ENCODE assay signal across 11 mouse cellular contexts in the genomic region with DNA sequence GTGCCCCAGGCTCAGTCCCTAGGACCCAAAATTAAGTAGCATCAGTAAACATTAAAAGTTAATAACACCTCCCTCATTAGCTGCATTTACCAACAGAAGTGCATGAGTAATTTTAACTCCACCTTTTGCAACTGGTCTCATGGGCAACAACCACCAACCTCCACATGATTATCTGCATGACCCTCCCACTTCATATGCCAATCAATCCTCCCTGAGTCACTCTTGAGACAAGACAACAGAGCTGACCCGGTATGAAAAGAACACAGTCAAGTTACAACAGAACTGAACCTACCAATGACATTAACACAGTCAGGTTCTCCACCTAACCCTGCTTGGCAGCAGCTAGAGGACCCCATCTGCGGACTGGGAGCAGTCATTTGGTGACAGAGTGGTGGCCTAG.
"Had no signal": no experiment of that assay in that cellular context is flagged by ENCODE, and none has a peak within 500 bp of the region (broad histone marks: within the 10 kb centered on the region; RNA-seq: fewer than 3 reads in every experiment).

No protein-coding gene starts in this region.

- H3K4me2 ChIP-seq: kidney, embryonic 15.5 days; midbrain, embryonic 12.5 days; stomach, embryonic 15.5 days had no signal

- H3K27ac ChIP-seq: kidney, embryonic 15.5 days; left cerebral cortex, adult 2 months; limb, embryonic 10.5 days; midbrain, embryonic 12.5 days; stomach, embryonic 15.5 days had no signal

- H3K9me3 ChIP-seq: kidney, embryonic 15.5 days; limb, embryonic 10.5 days; midbrain, embryonic 12.5 days; stomach, embryonic 15.5 days had no signal

- H3K4me3 ChIP-seq: kidney, embryonic 15.5 days; left cerebral cortex, adult 2 months; limb, embryonic 10.5 days; midbrain, embryonic 12.5 days; stomach, embryonic 15.5 days had no signal

- H3K4me1 ChIP-seq: midbrain, embryonic 12.5 days had no signal

- H3K27me3 ChIP-seq: kidney, embryonic 15.5 days; midbrain, embryonic 12.5 days; stomach, embryonic 15.5 days had no signal

- H3K9ac ChIP-seq: kidney, embryonic 15.5 days; midbrain, embryonic 12.5 days; stomach, embryonic 15.5 days had no signal

- ATAC-seq: midbrain, embryonic 16.5 days had no signal

- DNase-seq: kidney, adult 2 months; kidney, postnatal 14 days; lung, adult 18-20 months; right cerebral cortex, postnatal 14 days; thymus, postnatal 36 days had no signal
